Mouse (Mus musculus) frontal cortex, postnatal 14 days (tissue): ENCODE results near the gene Nt5dc2.

Experiments
- DNase-seq, 2 experiments: peaks; one replicate each; pipeline ENCODE4 v3.0.0; 2022; ENCODE audit warnings: low spot score in 2 of 2

The Nt5dc2 gene

GRCm38 (mm10) chr14:31130236-31131220 is at the start of gene Nt5dc2:
Gene Nt5dc2 (plus strand): TSS chr14:31131053.
- peak; percentile 61 to 70 for DNase-seq

GRCm38 (mm10) chr14:31081147-31081546 is 49.7 kb upstream of the Nt5dc2 start:
- no peak for DNase-seq

- no peak for DNase-seq
Observed at GRCm38 (mm10) chr14:31087433-31087832, 43.4 kb upstream of the Nt5dc2 start.

GRCm38 (mm10) chr14:31088515-31088914 is 42.3 kb upstream of the Nt5dc2 start:
- DNase-seq, result no peak

- no peak for DNase-seq
Observed at GRCm38 (mm10) chr14:31089918-31090317, 40.9 kb upstream of the Nt5dc2 start.

GRCm38 (mm10) chr14:31105156-31105555 is 25.7 kb upstream of the Nt5dc2 start:
- no peak for DNase-seq

GRCm38 (mm10) chr14:31110613-31111012 is 20.2 kb upstream of the Nt5dc2 start:
- no peak for DNase-seq

- no peak for DNase-seq
Observed at GRCm38 (mm10) chr14:31112187-31112586, 18.7 kb upstream of the Nt5dc2 start.

- no peak for DNase-seq
Observed at GRCm38 (mm10) chr14:31114011-31114410, 16.8 kb upstream of the Nt5dc2 start.

GRCm38 (mm10) chr14:31115522-31115921 is 15.3 kb upstream of the Nt5dc2 start:
- no peak for DNase-seq

- DNase-seq, result no peak
Observed at GRCm38 (mm10) chr14:31125106-31126075, 5.5 kb upstream of the Nt5dc2 start.

- DNase-seq, result no peak
Observed at GRCm38 (mm10) chr14:31126826-31127225, 4.0 kb upstream of the Nt5dc2 start.

- no peak for DNase-seq
Observed at GRCm38 (mm10) chr14:31128101-31128825, 2.6 kb upstream of the Nt5dc2 start.

GRCm38 (mm10) chr14:31128826-31129219 is 2.0 kb upstream of the Nt5dc2 start, which contains the start of gene Smim4:
Gene Smim4 (minus strand): TSS chr14:31128956.
- DNase-seq, result peak; percentile 96 to 97

- DNase-seq, result no peak
Observed at GRCm38 (mm10) chr14:31129326-31130235, 1.3 kb upstream of the Nt5dc2 start.

- DNase-seq, result no peak
Observed at GRCm38 (mm10) chr14:31131272-31131821, 494 bp downstream of the Nt5dc2 start.

- DNase-seq, result peak in 1 of 2 experiments; percentile 10
Observed at GRCm38 (mm10) chr14:31132031-31132430, 1.2 kb downstream of the Nt5dc2 start.

- peak in 1 of 2 experiments; percentile 3 for DNase-seq
Observed at GRCm38 (mm10) chr14:31132491-31132975, 1.7 kb downstream of the Nt5dc2 start.

GRCm38 (mm10) chr14:31133023-31133665 is 2.3 kb downstream of the Nt5dc2 start:
- DNase-seq, result peak in 1 of 2 experiments; percentile 11
